Comparison of ENCODE assay signal across 11 mouse cellular contexts in the genomic region with DNA sequence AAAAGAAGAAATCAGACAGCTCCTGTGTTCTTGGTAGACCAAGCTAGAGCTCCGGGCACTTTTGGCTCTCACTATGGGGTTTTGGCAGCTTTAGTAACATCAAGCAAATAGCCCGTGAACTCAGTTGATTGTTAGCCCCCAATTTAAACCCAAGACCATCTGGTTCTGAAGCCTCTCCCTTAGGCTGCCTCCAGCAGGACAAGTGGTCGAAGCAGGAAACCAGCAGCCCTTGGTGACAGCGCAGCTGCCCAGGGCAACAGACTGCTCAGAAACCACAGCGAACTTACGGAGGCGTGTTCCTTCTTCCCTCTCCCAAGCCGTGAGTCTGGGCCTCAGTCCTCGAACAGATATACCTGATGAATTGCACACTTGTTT. TPM values are rescaled to one million over a fixed set of nuclear protein-coding genes. Genes with fewer than 3 reads are reported as not detected.
DNase-seq lines count a peak whose midpoint lies in the region; ATAC-seq lines count a peak whose summit lies in the region.
"Had no signal": no experiment of that assay in that cellular context is flagged by ENCODE, and none has a peak within 500 bp of the region (broad histone marks: within the 10 kb centered on the region; RNA-seq: fewer than 3 reads in every experiment).

No protein-coding gene starts in this region.

- WGBS in heart, embryonic 12.5 days = 20% methylated on average over 9 of the region's 9 CpGs
- 34% methylated on average over 9 of the region's 9 CpGs for whole genome bisulfite sequencing in embryonic facial prominence, embryonic 15.5 days
- WGBS in hindbrain, embryonic 16.5 days = 29% methylated on average over 9 of the region's 9 CpGs

- H3K4me3 ChIP-seq in heart, embryonic 12.5 days = no peak overlapping the region
- no peak overlapping the region for H3K4me3 ChIP-seq in embryonic facial prominence, embryonic 15.5 days (replicated peaks)
- no peak overlapping the region for H3K4me3 ChIP-seq in hindbrain, embryonic 16.5 days (ENCODE audit: low read length)
- H3K4me3 ChIP-seq: gastrocnemius, adult 2 months; liver, embryonic 13.5 days; stomach, embryonic 15.5 days had no signal

- intact Hi-C loops in heart, postnatal 36 days (cut with DNase I) = no loop called here
- intact Hi-C loops in gastrocnemius, postnatal 14 days (cut with DNase I; ENCODE audit: low total_unique reads) = no loop called here

- ATAC-seq in heart, embryonic 12.5 days (ENCODE audit: insufficient number of reproducible peaks, low FRiP score) = no peak; the same call in 1 of the 2 replicates
- no peak for ATAC-seq in embryonic facial prominence, embryonic 15.5 days (ENCODE audit: insufficient number of reproducible peaks, low FRiP score, low TSS enrichment, low read depth)
- ATAC-seq in hindbrain, embryonic 16.5 days = peak; percentile 77

- peaks cover 54% of the 10 kb centered on the region for H3K4me1 ChIP-seq in heart, embryonic 12.5 days (replicated peaks)
- peaks cover 66% of the 10 kb centered on the region for H3K4me1 ChIP-seq in embryonic facial prominence, embryonic 15.5 days
- H3K4me1 ChIP-seq in hindbrain, embryonic 16.5 days (ENCODE audit: control insufficient read depth, insufficient read depth, low read depth, low read length) = peaks cover 13% of the 10 kb centered on the region

- no peaks in the 10 kb centered on the region for H3K36me3 ChIP-seq in heart, embryonic 12.5 days
- H3K36me3 ChIP-seq in embryonic facial prominence, embryonic 15.5 days = no peaks in the 10 kb centered on the region
- no peaks in the 10 kb centered on the region for H3K36me3 ChIP-seq in hindbrain, embryonic 16.5 days (ENCODE audit: control insufficient read depth, insufficient read depth, low read length)
- H3K36me3 ChIP-seq: liver, embryonic 13.5 days; stomach, embryonic 15.5 days had no signal

- no peak overlapping the region for H3K9ac ChIP-seq in heart, embryonic 12.5 days
- H3K9ac ChIP-seq in embryonic facial prominence, embryonic 15.5 days = no peak overlapping the region
- no peak overlapping the region for H3K9ac ChIP-seq in hindbrain, embryonic 16.5 days (ENCODE audit: low read depth, low read length)
- H3K9ac ChIP-seq: liver, embryonic 13.5 days; stomach, embryonic 15.5 days had no signal

- H3K9me3 ChIP-seq in heart, embryonic 12.5 days (replicated peaks) = no peaks in the 10 kb centered on the region
- no peaks in the 10 kb centered on the region for H3K9me3 ChIP-seq in embryonic facial prominence, embryonic 15.5 days (replicated peaks)
- no peaks in the 10 kb centered on the region for H3K9me3 ChIP-seq in hindbrain, embryonic 16.5 days (ENCODE audit: control insufficient read depth, low read length)
- H3K9me3 ChIP-seq: liver, embryonic 13.5 days; stomach, embryonic 15.5 days had no signal

- peak overlapping the region; percentile 58 for H3K27ac ChIP-seq in heart, embryonic 12.5 days (ENCODE audit: poor library complexity, severe bottlenecking)
- H3K27ac ChIP-seq in embryonic facial prominence, embryonic 15.5 days (replicated peaks) = peak overlapping the region; percentile 39; the same call in 1 of the 2 replicates
- H3K27ac ChIP-seq in hindbrain, embryonic 16.5 days (ENCODE audit: low read depth, low read length) = no peak overlapping the region; the same call in 1 of the 2 replicates
- H3K27ac ChIP-seq: gastrocnemius, adult 2 months; liver, embryonic 13.5 days; stomach, embryonic 15.5 days had no signal

- H3K27me3 ChIP-seq in heart, embryonic 12.5 days (replicated peaks) = no peaks in the 10 kb centered on the region
- no peaks in the 10 kb centered on the region for H3K27me3 ChIP-seq in embryonic facial prominence, embryonic 15.5 days
- no peaks in the 10 kb centered on the region for H3K27me3 ChIP-seq in hindbrain, embryonic 16.5 days (replicated peaks; ENCODE audit: control insufficient read depth, insufficient read depth, low read length)
- H3K27me3 ChIP-seq: stomach, embryonic 15.5 days had no signal

- DNase-seq in heart, postnatal 36 days = no peak
- DNase-seq in 3134 (ENCODE audit: extremely low read depth, insufficient read length, low spot score) = peak; percentile 57
- DNase-seq in cerebellum, postnatal 36 days = no peak
- no peak for DNase-seq in gastrocnemius, postnatal 14 days
- no peak for DNase-seq in layer of hippocampus, postnatal 25 days (ENCODE audit: extremely low spot score in 1 of 2, low spot score in 1 of 2)
- DNase-seq: gastrocnemius, adult 2 months; liver, embryonic 13.5 days had no signal

- H3K4me2 ChIP-seq in heart, embryonic 12.5 days = peak overlapping the region; percentile 51
- H3K4me2 ChIP-seq in embryonic facial prominence, embryonic 15.5 days (replicated peaks) = no peak overlapping the region
- no peak overlapping the region; the same call in 1 of the 2 replicates for H3K4me2 ChIP-seq in hindbrain, embryonic 16.5 days (ENCODE audit: low read length)
- H3K4me2 ChIP-seq: liver, embryonic 13.5 days; stomach, embryonic 15.5 days had no signal

RNA-seq across cellular contexts. Expression of gene Ackr3, which starts 24.5 kb away (rescaled TPM):
- 49.4 and 52.2 TPM in 2 replicates for polyA plus RNA-seq in heart, embryonic 12.5 days (2016; fragmentation: Nextera tagmentation; extraction: Ambion mirVana)
- total RNA-seq in heart, postnatal 36 days (2021) = 10 to 100 TPM; 56.4 to 92.5 TPM
- 29.9 and 31.9 TPM in 2 replicates for polyA plus RNA-seq in embryonic facial prominence, embryonic 15.5 days (2015; fragmentation: Nextera tagmentation; extraction: Ambion mirVana)
- 10.8 and 11.5 TPM in 2 replicates for polyA plus RNA-seq in hindbrain, embryonic 16.5 days (2015; fragmentation: Nextera tagmentation; extraction: Ambion mirVana)
- 10 to 100 TPM; 14.1 to 16.2 TPM for total RNA-seq in gastrocnemius, postnatal 14 days (2021)
- total RNA-seq in layer of hippocampus, postnatal 25 days (2021) = 10 to 100 TPM; 15.5 to 16.7 TPM
